Mouse (Mus musculus): ENCODE measurements around the gene Use1.

The Use1 gene

DNA sequence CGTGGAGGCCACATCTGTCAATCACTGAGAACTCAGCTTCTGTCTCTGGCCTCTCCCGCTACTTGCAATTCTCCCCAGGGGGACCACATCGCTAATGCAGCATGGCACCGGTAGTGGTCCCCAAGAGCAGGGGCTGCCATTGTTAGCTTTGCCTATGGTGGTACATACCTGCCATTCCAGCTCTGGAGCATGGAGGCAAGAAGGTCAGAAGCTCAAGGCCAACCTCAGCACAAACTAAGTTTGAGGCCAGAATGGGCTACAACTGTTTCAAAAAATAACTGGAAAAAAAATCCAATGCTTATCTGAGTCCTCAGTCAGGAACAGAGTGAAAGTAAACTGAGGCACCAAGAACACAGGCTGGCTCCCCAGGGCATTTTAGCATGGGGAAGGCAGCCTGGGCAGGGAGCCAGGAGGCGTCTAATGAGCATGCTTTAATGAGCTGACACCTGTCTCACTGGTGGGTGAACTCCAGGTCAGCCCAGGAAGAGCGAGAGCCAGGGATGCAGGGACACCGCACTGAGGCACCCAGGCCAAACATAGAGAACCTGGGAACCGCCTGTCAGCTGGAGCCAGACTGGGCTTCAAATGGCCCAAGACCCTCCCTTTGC lies 9.9 kb downstream of the Use1 start:
- no peak for DNase-seq (ENCODE audit: low spot score in 2 of 2)

DNA sequence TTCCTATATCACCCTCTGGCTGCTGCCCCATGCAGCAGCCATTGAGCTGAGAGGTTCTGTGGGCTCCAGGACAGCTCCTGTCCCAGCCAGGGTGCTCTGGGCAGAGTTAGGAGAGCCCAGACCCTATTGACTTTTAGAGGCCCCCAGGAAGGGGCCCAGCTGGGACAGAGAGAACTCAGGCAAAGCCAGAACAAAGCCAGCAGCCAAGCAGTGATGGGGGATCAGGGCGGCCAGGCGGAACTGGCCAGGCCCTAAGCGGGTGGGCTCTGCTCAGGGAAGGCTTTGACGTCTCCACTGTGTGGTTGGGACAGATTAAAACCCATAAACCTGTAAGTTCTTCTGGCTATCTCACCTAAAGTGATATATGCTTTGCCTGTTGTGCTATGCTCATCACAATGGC lies 12.4 kb downstream of the Use1 start:
- no peak for DNase-seq (ENCODE audit: low spot score in 2 of 2)

DNA sequence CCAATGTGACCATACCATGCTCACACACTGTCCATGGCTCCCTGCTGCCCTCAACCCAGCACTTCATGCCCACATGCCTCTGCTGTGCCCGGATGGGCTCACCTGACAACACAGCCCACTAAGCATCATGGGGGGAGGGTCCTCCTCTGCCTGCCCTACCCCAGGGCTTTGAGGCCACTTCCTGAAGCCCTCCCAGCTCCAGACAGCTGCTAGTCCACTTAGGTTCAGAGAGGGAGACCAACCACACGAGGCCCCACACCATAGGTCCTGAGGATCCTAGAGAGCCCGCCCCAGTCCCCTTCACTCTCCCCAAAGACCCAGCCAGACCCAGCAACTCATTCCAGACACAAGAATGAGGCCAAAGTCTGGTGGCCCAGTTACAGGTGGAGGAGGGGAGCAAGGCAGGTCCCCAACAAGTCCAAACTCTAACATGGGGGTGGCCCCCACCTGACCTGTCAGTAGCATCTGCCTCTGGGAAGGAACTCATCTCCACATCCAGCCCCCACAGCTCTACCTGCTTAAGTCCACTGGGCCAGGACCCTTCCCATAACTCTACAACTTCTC lies 12.9 kb downstream of the Use1 start:
- DNase-seq (ENCODE audit: low spot score in 2 of 2), result no peak

DNA sequence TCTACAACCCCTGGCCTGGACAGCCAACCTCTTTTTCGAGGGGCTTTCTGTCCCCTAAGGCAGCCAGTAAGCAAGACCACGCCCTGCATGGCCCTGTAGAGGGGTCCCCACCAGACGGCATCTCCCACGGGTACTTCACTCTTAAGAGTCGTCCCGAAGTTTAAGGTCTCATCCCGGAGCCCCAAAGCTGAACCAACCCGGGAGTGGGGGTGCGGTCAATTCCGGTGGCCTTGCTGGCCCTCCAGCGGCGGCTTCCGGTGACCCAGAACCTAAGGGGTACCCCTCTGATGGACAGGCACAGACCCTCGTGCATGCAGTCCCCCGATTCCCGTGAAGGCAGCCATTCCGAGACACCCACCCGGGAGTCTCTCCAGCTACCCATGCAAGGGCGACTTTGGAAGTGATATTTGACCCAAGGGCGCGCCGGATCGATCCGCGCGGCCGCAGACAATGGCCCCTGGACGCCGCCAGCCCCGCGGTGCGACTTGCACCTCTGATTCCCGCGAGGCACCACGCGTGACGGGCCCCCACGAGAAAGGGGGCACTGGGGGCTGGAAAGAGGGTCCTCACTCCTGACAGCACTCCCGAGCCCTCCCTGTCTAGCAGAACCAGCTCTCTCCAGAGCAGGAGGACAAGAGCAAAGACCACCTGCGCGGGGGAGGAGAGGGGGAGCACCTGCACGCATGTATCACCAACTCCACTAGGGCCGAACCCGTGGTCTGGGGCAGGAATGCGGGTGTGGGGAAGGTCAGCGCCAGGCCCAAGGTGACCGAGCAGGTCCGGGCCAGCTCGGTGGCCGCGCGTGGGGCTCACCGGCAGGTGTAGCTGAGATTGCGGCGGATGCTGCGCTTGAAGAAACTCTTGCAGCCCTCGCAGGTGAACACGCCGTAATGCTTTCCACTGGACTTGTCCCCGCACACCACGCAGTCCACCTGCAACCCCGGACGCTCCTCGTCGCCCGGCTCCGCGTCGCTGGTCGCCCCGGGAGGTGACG lies 13.8 kb downstream of the Use1 start:
- no peak for DNase-seq (ENCODE audit: low spot score in 2 of 2)

DNA sequence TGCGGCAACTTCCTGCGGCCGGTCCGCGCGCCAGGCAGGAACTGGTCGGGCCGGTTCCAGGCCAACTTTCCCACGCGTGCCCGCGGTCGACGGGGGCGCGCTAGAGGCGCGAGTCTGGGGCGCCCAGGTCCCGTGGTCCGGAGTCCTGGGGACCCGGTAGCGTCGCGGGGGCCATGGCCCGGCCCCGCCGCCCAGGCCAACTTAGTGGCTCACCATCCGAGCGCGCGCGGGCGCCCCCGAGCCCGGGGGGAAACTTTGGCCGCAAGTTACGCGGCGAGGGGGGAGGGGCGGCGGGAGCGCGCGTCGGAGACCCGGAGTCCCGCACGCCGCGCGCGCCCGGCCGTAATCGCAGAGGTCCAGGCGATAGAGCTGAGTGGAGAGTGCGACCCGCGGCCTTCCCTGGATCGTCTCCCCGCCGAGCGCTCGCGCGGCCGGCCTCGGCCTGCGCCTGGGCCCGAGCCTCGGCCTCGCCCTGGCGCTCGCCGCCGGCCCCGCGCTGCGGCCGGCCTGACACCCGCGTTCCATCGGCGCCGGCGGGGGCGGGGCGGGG lies 14.8 kb downstream of the Use1 start, which contains the start of gene Nr2f6:
Nr2f6 (minus strand) TSS at position 540 of the 550 bp plus-strand sequence.
- no peak for DNase-seq (ENCODE audit: low spot score in 2 of 2)

DNA sequence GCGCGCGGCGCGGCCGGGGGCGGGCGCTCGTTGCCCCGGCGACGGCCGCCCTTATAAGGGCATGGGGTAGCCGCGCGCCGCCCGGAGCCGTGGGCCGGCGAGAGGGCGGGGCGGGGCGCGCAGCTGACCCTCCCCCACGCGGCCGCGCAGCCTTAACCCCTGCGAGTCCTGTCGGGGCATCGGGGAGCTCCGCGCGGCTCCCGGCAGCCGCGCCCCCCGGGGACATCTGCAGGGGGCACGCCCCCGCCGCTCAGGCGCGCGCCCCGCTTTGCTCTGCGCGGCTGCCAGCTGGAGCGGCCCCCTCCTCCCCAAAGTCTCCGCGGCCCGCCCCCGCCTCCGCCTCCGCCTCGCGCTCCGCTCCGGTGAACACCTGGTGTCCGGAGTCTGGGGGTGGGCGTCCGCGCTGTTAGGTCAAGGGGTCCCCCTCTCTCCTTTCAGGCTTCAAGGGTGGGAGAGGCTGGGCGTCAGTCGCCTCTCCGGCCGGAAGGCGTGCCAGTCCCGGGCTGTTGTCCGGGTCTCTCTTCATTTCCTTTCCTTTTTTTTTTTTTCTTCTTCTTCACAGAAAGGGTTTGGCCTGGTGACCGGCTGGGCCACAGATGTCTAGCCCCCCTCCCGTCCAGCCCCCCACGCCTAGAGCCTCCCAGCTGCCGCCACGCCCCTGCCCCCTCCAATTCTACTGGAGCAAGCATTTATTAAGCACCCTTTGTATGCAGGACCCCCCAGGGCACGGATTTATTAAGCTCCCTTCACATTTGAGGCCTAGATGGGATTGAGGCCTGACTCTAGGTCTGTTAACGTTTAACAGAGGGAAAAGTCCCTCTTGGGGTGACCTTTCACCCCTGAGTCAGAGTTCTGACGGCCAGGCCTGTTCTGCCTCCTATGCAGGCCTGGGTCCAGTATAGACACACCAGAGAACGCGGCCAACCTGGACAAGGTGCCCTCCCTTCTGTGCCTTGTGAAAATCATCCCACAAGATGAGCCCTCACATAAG lies 15.6 kb downstream of the Use1 start:
- peak in 1 of 2 experiments; percentile 51 for DNase-seq (ENCODE audit: low spot score in 2 of 2)

DNA sequence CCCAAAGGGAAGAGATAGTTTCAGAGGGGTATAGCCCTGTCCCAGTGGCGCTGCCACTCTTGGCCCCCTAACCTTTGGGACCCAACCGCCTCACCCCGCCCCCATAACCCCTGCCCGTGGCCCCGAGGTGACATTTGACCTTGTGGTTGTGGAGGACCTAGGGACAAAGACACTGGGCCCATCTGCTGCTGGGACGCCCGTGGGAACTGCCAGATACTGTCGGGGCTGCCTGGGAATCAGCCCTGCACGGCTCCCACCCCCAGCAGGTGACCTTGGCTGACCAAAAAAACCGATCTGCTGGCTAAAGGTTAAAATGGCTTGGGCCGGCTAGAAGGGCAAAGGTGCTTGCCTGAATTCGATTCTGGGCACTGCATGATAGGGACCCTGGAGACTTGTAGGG lies 16.7 kb downstream of the Use1 start:
- no peak for DNase-seq (ENCODE audit: low spot score in 2 of 2)

DNA sequence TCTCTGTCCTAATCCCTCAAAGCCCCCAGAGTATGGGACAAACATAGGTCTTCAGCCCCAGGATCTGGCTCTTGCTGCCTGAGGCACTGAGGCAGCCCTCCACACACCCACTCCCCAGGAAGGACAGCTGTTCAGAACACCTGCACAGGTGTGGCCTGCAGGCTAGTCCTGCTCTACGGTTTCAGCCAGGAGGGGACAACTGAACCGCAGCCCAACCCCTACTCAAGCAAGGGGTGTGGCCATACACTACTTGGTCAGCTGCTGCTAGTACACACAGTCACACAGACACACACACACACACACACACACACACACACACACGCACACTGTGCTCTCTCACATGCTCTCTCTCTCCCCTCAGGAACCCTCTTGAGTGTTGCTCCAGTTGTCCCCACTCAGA lies 17.2 kb downstream of the Use1 start:
- DNase-seq (ENCODE audit: low spot score in 2 of 2), result no peak

DNA sequence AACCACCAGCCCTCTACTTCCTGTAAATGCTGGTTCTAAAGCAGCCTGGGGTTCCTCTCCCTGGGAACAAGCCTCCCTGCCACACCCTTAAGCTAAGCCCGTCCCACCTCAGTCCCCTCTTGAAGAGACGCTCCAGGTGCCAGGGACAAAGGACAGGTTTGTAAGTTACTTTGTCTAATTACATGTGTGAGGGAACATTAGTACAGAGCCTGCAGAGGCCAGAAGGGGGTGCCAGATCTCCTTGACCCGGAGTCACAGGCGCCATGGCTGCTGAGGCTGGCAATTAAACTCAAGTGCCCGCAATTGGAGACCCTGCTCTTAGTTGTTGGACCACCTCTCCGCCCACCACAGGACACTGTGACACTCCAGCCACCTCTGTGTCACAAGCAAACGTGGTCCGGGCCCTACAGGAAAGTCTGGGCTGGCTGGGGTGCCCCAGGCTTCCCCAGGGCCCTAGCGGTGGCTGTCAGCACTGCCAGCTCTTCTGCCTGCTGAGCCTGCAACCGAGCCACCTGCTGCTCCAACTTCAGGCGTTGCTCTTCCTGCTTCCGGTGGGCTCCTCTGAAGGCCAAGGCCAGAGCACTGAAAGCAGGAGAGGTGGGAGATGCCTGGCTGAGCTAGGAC lies 18.7 kb downstream of the Use1 start:
- no peak for DNase-seq (ENCODE audit: low spot score in 2 of 2)

DNA sequence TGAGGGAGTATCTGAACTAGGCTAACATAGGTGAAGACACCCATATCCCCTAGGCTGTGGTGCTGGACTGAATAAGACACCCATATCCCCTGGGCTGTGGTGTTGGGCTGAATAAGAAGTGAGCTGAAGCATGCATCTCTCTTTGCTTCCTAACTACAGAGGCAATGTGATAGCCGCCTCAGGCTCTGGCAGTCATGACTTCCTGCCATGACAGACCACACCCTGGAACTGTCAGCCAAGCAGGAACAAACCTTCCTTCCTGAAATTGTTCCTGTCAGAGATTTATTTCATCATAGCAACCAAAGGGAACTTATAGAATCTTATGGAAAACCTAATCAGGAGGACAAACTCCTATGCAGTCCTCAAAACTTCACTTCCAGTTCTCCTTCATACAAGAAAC lies 21.6 kb downstream of the Use1 start:
- DNase-seq (ENCODE audit: low spot score in 2 of 2), result no peak

DNA sequence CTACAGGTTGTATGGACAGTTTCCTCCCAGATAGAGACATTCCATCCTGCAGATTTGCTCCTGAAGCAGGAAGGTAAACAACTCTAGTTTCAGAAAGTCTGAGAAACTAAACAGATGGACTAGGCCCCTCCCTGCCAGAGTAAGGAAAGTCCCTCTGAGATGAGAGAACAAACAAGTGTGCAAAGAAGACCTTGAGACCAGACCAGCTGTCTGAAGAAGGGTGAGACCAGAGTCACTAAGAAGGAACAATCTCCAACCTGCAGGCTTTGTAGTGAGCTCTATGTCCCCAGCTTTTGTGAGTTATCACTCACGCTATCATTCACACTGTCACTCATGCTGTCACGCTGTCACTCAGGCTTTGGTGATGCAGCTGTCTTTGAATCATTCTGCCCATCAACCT lies 25.0 kb downstream of the Use1 start:
- DNase-seq (ENCODE audit: low spot score in 2 of 2), result no peak

DNA sequence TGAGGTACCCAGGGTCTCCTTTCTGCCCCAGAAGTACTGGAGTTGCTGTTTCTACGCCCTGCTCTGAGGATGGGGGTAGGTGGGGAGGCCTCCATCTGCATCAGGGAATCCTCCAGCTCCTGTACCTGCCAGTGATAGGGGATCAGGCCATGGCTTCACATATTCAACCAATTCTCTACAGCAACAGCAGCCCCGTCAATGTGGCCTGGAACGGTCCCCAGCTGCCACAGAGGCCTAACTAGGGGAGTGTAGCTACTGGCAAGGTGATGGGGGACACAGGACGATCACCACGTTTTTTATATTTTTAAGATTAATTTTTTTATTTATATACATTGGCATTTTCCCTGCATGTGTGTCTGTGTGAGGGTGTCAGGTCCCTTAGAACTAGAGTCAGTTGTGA lies 25.7 kb downstream of the Use1 start:
- DNase-seq (ENCODE audit: low spot score in 2 of 2), result peak in 1 of 2 experiments; percentile 0

DNA sequence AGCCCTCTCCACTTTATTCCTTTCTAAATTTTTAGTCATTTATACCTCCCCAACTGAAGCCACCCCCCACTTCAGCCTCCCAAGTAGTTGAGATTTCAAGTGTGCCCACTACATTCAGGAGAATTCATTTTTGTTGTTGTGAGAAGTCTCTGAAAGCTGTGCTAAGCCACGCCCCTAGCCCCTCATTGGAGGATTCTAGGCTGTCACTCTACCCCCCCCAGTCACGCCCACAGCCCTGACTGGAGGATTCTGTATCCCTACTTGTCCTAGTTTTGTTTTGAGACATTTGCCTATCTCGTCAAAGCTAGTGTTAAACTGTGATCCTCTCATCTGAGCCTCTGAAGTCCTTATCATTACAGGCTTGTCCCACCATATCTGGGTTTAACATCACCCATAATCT lies 26.2 kb downstream of the Use1 start:
- DNase-seq (ENCODE audit: low spot score in 2 of 2), result peak; percentile 1 to 2

DNA sequence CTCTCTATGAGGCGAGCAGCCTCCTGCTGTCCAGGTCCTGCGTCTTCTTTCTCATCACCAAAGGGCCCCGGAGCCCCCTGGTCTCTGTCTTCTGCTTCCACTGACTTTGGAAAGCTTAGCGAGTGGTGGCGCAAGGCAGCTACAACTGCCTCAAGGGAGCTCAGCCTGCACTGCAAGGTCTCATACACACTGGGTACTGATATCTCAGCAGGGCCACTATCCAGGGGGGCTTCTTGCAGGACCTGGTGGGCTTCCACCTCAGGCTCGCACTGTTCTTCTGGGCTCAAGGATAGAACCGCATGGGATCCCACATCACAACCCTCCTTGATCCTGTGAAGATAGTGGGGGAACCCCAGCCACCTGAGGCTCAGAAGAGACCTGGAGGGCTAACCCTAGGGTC lies 27.8 kb downstream of the Use1 start:
- peak in 1 of 2 experiments; percentile 4 for DNase-seq (ENCODE audit: low spot score in 2 of 2)

DNA sequence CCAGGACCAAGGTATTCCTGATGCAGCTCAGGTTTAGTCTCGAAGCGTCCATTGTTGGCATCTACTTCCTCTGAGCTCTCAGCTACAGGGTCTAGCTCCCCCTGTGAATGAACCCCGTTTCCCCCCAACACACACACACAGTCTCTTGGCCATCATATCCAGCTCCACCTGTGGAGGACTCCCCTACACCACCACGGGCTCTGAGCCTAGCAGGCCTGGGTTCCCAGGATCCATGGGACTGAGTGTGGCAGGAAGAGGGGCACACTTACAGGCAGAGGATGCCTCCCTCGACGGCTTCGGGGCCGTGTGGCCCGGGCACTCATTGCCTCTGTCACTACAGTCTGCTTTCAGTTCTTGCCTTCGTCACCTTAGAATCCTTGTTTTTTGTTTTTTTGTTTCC lies 28.4 kb downstream of the Use1 start:
- peak in 1 of 2 experiments; percentile 3 for DNase-seq (ENCODE audit: low spot score in 2 of 2)

DNA sequence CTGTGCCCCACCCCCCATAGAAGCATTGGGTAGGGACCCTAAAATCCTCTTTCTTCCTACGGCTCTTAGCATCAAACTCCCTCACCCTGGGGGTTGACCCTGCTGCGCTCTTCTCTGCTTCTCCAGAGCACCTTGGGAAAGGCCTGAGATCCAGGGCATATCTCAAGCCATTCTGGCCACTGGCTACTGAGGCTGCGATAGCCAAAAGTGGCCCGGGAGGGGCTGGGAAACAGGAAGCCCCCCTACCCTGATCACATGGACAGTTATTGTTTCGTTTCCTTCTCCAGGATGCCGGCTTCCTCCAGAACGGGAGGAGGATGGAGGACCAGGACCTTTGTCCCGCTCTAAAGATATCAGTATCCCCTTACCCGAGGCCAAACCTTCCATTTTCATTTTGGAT lies 29.0 kb downstream of the Use1 start, which contains the start of gene Ushbp1:
Ushbp1 (minus strand) TSS at position 174 of the 400 bp plus-strand sequence.
- DNase-seq (ENCODE audit: low spot score in 2 of 2), result peak in 1 of 2 experiments; percentile 3

DNA sequence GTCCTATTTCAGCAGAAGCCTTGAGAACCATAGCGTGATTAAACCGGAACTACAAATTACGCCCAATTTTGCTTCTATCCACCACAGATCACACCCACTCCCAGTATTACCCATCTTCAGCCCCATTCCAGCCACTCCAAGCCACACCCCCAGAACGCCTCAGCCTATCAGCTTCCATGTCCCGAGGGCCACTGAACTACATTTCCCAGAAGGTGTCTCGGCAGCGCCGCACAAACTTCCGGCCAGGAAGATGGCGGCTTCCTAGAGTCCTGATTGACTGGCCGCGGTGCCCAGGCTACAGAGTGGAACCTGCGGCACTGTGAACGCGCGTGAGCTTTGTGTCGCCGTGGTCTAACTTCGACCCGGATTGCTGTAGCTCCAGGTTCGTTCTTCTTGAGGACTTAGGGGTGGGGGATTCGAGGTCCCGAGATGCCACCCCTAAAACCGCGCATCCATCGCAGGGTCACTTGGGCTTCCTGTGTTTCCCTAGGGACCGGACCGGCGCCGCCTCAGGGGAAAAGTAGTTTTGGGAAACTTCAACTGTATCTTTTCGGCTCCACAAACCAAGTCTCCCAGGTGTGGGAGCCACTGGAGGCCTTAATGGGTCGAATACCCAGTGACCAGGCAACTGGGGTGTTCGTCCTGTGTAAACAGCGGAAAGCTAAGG lies 30.1 kb downstream of the Use1 start, which contains the start of gene Babam1:
Babam1 (plus strand) TSS at position 223 of the 667 bp plus-strand sequence.
- peak; percentile 75 to 82 for DNase-seq (ENCODE audit: low spot score in 2 of 2)

DNA sequence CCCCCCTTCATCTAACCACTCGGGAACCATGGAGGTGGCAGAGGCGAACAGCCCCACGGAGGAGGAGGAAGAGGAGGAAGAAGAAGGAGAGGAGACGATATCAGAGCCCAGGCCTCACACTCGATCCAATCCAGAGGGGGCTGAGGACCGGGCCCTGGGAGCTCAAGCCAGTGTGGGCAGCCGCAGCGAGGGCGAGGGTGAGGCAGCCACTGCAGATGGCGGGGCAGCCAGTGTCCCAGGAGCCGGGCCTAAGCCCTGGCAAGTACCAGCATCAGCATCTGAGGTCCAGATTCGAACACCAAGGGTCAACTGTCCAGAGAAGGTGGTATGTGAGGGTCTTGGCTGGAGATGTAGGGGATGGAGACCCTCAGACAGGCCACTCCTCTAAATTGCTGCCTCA lies 31.1 kb downstream of the Use1 start:
- no peak for DNase-seq (ENCODE audit: low spot score in 2 of 2)

DNA sequence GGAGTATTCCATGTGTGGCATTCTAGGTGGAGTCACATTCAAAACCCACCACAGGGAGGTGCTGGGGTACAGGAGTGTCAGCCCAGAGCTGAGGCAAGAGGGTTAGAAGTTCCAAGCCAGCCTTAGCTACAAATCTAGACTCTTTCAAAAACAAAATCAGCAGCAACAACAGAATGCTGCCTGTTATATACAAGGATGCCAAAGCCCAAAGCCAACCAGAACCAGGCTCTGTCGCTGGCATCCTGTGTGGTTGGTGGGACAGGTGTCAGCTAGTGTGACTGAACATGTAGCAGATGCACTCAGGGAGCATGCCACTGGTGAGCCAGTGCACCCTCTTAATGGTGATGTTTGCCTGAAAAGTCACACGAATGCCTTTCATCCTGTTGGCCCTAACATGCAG lies 34.2 kb downstream of the Use1 start:
- DNase-seq (ENCODE audit: low spot score in 2 of 2), result no peak

DNA sequence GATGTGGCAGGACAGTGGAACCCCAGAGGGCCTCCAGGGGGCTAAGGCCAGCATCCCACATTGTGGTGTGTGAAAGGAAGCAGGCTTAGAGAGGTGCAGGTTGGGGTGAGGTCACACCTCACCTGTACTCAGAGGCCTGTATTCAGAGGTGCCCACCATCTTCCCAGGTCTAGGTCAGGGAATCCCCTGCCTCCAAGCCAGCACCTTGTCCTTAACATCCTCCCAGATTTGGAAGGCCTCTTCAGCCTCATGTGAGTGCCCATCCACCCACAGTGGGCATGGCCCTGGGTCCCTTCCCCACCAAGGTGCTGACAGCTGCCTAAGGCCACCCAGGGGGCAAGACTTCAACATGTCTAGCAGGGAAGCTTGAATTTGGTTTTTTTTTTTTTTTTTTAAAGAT lies 34.8 kb downstream of the Use1 start:
- no peak for DNase-seq (ENCODE audit: low spot score in 2 of 2)

All from frontal cortex, postnatal 25 days (tissue).